Mouse (Mus musculus) layer of hippocampus, adult 9-11 months (tissue): ENCODE results near the gene Srd5a1.
"Not testable (repeated sequence)": the region's sequence is repeated elsewhere in the genome, so short reads cannot be mapped to it uniquely, and the experiment has no call there.

Experiments
- DNase-seq: peaks from one replicate; pipeline ENCODE4 v3.0.0; 2022

The Srd5a1 gene

GRCm38 (mm10) chr13:69611398-69612174 lies at the start of gene Srd5a1:
TSS of gene Srd5a1 (minus strand) at chr13:69611442.
- DNase-seq, result peak; percentile 100

GRCm38 (mm10) chr13:69654508-69654907 lies 43.3 kb upstream of the Srd5a1 start:
- DNase-seq, result no peak

DNA sequence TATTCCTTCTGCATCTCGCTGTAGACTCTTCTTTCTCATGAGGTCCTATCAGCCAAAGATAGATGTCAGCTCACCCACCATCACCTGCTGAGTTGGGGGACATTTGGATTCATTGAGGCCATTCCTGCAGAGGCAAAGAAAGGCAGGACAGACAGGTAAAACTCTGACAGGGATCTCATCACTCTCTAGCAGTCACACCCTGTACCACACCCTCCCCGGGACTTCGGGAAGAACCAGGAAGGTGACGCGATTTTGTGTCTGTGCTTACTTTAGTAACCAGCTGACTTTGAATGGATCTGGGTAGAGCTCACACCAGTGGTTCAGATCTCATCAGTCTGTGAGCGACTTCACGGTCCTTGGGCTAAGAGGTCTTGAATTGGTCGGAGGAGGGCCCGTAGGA lies 35.2 kb upstream of the Srd5a1 start:
- DNase-seq, result no peak

DNA sequence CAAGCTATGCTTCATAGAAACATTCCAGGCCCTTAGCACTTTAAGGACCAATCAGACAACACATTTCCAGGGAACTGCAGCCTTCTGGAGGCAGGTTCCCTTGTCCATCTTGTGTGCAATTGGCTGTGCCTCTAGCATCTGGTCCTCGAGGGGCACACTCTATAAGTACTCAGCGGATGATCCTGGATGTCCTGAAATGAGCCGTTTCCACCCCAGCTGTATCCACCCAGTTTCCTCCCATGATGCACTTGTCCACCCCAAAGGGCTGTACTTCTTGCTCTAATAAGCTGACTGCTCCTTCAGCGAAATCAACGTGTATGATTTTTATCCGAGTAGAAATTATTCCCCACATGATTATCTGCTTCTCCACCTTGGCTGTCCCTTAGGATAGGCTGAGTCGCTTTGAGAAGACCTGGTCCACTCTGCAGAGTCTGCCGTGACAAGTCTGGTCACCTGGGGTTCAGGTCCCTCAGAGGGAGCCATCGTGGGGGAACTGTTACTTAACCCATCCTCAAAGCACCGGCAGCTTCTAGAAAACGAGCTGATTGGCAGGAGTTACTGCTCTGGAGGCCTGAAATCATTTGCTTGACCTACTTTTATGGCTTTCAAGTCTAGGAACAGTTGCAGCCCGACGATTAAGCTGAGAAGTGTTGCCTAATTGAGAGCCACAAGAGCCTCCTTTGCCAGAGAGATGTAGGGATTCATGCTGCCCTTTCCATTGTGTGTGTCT lies 34.6 kb upstream of the Srd5a1 start:
- no peak for DNase-seq

- DNase-seq, result no peak
These were observed 33.4 kb upstream of the Srd5a1 start for GRCm38 (mm10) chr13:69644427-69645166.

DNA sequence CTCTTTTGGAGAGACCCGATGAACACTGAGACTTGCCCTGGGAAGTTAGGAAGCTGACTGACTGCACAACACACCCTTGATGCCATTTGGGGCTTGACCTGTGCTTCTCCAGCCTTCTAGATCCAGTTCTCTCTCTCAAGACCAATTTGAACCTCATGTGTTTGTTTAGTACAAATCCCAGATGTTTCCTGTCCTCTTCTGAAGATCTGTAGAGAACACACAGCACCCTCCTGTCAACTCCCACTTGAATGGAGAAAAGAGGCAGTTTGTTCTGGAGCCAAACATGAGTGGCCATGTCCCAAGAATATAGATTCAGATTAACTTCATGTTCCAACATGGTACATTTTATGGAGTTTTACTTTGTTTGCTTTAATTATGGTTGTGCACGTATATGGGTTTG lies 32.7 kb upstream of the Srd5a1 start:
- DNase-seq, result no peak

- no peak for DNase-seq
These were observed 31.5 kb upstream of the Srd5a1 start for GRCm38 (mm10) chr13:69642656-69643216.

DNA sequence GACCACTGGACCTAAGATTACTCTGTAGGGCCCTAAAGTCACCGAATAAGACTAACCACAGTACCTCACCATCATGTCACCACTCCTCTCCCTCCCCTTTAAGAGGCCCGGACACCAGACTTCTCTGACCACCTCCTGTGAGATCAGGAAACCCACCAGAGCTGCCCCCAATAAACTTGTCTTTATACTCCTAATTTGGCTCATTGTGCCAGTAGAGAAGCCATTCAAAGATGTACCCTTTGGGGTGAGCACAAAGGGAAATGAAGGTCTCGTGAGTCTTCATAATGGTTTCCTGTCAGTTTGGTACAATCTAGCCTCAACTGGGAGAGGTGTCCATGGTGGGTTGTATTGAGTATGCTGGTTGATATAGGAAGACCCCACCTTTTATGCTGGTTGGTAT lies 29.8 kb upstream of the Srd5a1 start:
- DNase-seq, result no peak

DNA sequence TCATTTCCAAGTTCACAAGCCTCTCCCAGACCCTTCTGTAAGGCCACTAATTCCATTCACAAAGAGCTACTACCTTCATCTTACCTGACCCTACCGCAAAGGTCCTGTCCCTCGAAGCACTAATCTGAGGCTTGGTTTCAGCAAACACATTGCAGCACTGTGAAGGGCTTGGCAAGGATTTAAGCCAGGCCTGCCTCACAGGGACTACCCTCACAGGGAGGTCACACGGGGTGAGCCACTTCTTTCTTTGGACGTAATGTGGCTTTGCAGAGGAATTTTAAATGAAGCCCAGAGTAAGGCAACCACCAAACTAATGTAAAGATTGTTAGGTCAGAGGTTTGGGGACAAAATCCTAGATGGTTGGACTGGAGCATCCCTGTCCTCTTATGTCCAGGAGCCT lies 29.3 kb upstream of the Srd5a1 start:
- no peak for DNase-seq

DNA sequence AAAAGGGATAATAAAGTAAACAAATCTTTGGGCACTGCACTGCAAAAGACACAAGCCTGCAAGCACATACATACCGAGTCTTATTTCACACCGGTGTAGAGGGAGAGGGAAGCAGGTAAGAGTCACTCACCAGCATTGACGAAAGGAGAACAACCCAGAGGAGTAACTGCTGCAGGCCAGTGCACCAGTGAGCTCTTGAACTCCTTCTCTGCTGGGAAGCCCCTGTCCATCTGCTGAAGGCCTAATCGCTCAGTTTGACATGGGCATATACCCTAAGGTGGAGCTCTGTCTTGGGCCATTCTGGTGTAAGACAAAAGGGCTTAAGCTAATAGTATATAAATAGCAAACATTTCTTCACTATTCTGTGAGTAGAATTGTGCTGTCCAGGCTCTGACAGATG lies 28.9 kb upstream of the Srd5a1 start:
- no peak for DNase-seq

GRCm38 (mm10) chr13:69639251-69639650 lies 28.0 kb upstream of the Srd5a1 start:
- no peak for DNase-seq

DNA sequence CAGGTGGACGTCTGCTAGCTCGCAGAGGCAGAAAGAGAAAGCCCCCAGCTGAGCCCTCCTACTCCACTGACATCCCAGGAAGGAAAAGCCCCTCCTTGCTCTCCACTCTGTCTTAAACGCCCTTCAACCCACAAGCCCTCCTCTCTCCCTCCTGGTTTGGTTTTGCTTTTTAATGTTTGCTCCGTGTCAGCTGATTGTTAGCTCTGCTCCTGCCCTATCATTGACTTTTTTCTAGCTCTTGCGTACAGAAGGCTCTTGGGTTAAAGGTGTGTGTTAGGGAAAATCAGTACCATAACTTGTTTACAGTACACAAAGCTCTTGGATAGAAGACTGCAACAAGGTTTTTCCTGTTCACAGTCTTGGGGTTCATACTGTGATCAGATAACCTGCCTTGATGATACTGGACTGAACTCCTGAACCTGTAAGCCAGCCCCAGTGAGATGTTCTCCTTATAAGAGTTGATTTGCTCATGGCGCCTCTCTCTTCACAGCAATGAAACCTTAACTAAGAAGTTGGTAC lies 26.9 kb upstream of the Srd5a1 start:
- no peak for DNase-seq

GRCm38 (mm10) chr13:69637657-69638056 lies 26.4 kb upstream of the Srd5a1 start:
- DNase-seq, result no peak

GRCm38 (mm10) chr13:69636816-69637215 lies 25.6 kb upstream of the Srd5a1 start:
- no peak for DNase-seq

GRCm38 (mm10) chr13:69636375-69636774 lies 25.1 kb upstream of the Srd5a1 start:
- DNase-seq, result no peak

GRCm38 (mm10) chr13:69635836-69636235 lies 24.6 kb upstream of the Srd5a1 start:
- not testable (repeated sequence) for DNase-seq

GRCm38 (mm10) chr13:69633988-69634387 lies 22.7 kb upstream of the Srd5a1 start:
- no peak for DNase-seq

DNA sequence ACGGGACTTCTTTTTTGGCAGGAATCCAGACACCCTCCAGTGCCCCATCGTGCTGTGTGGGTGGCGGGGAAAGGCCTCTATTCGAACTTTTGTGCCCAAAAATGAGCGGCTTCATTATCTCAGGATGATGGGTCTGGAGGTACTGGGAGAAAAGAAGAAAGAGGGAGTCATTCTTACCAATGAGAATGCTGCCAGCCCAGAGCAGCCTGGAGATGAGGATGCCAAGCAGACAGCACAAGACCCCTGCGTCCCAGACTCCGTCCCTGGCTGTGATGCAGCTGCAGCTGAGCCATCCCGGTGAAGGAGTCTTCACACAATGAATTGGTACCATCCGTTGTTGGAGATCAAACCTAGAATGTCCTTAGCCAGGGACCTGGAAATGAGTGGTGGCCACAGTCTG lies 22.3 kb upstream of the Srd5a1 start:
- no peak for DNase-seq

GRCm38 (mm10) chr13:69631659-69632058 lies 20.4 kb upstream of the Srd5a1 start:
- no peak for DNase-seq

DNA sequence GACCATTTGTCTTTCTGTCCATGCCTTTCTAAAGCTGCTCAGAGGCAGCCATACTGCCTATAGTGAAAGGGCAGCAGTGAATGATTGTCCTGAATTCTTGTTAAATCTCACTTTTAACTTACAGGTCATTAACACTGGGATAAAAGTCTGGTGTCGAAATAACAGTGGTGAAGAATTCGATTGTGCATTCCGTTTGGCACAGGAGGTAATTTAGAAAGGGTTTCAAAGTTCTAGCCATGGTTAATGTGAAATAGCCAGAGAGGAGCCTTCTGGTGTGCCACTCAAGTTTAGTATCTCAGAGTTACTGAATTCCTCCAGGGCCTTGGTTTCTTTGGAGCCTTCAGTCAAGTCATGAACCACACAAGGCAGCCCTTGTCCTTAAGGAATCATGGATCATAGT lies 19.9 kb upstream of the Srd5a1 start:
- DNase-seq, result no peak

DNA sequence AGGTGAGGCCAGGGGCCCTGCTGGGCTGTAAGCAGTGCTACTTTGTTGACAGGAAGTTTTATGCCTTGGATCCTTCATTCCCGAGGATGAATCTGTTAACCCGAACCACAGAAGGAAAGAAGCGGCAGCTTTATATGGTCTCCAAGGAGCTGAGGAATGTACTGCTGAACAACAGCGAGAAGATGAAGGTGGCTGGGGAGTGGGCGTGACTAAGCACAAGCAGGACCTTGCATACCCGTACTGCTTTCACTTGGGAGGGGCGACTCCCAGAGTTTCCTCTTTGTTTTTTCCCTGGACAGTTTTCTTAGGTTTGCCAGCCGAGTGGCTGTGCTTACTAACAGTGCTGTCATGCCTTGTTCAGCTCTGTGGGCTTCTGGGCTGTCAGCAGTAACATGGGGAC lies 19.3 kb upstream of the Srd5a1 start:
- DNase-seq, result no peak

GRCm38 (mm10) chr13:69627941-69628340 lies 16.7 kb upstream of the Srd5a1 start:
- no peak for DNase-seq

GRCm38 (mm10) chr13:69624510-69624909 lies 13.3 kb upstream of the Srd5a1 start:
- DNase-seq, result peak; percentile 45
